Mouse (Mus musculus): ENCODE data around the gene Shank2. TPM values are rescaled to one million over a fixed set of nuclear protein-coding genes. Genes with fewer than 3 reads are reported as not detected.

Gene Shank2
- polyA plus RNA-seq, 1 experiment from 2014 or later = 0.96 TPM

DNA sequence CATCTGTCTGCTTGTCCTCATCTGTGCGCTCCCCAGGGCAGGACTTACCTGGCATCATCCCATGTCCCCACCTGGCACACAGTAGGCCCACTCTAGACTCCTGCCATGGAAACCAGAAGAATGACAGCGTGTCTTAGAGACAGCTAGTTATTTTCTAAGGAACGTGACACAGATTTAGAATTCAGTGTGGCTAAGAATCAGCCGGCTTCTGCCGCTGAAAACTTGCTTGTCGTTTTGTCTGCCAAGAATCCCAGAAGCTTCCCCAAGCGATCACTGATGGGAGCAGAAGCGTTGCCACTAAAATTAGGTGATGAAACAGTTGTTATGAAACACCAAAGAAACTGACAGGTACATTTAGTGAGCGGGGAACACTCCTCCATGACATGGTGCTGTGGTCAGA is 208.8 kb downstream of the Shank2 start:
- DNase-seq (ENCODE audit: low spot score) = no peak

DNA sequence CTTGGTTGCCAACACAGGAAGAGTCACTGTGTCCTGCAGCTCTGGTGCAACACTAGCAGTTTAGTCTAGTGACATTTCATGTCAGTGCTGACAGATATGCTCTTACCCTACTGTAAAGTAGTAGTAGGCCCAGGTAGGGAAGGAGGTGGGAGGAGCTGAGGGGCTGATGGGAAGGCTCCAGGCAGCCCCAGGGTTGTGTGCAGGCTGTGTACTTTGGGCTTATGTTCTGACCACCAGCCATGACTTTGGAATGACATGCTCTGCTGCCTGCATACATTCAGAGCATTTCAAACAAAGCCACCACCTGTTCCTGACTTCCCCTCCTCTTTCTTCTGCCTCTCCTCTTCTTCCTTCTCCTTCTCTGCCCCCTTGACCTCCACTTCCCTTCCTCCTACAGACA is 211.0 kb downstream of the Shank2 start:
- DNase-seq (ENCODE audit: low spot score) = no peak

DNA sequence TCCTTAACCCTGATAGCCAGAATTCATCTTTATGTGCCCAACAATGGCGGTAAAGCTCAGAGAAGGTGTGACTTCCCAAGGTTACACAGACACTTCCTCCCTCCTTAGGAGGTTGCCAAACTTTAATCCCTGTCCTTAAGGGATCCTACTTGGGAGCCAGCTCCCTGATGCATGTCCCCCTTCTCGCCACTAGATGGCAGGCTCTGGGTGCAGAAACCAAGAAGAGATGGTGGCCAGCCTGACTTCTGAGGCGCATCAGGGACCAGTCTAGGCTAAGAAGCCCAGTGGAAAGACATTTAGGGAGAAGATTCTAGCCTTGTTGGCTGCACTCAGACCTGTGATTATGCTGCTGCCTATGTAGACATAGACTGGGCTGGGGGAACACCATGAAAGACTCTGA is 215.5 kb downstream of the Shank2 start:
- DNase-seq (ENCODE audit: low spot score) = peak; percentile 24

DNA sequence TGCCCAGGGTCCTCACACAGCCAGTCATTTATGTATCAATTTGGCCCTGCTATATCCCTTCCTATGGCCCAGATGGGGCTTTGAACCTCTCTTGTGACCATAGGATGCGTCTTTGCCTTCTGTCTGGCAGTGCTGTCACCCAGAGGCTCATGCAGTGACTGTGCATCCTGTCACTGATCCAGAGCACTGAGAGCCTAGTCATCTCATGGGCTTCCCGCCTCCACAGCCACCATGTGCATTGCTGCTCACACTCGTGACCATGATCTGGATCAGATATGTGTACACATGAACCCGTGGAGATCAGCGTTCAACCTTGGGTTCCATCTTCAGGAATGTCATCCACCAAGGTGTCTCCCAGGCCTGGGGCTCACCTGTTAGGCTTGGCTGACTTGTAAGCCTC is 227.0 kb downstream of the Shank2 start:
- no peak for DNase-seq (ENCODE audit: low spot score)

DNA sequence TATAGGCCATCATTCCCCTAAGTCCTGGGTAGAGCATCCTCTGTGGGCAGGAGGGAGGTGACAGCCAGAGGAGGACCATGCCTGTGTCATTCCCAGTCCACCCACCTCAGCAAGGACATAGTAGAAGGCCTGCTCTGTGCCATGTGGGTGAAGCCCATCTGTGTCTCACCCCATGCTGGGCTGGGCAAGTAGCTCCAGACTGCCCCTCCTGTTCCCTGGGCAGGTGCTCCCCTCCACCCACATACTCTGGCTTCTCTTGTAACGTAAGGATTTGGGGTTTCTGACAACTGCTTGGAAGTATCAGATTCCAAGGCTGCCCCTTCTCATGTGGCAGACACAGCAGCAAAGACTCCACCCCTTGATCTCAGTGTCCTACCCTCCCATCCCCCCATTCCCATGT is 227.7 kb downstream of the Shank2 start:
- no peak for DNase-seq (ENCODE audit: low spot score)

DNA sequence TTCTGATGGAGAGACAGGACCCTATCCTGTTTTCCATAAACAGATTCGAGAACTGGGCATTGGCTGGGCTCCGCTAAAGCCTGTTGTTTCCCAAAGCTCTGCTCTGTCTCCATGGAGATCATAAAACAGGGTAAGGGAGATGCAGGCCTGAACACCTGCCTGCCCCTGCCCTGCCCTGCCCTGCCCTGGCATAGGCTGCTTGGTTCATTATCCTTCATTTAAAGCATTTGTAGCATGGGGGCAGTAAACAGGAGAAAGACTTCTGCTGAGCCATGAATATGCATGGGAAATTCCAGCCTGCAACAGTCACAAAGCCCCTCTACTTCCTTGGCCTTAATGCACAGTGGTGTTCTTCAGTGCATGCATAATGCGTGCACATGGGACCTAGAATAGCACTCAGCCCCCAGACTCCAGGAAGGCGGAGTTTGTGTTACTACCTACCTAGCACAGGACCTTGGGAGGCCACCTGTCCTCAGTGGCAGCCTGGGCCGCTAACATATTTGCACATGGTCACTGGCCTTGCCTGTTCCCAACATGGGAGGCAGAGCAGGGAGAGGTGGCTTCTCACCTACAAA is 230.5 kb downstream of the Shank2 start:
- no peak for DNase-seq (ENCODE audit: low spot score)

DNA sequence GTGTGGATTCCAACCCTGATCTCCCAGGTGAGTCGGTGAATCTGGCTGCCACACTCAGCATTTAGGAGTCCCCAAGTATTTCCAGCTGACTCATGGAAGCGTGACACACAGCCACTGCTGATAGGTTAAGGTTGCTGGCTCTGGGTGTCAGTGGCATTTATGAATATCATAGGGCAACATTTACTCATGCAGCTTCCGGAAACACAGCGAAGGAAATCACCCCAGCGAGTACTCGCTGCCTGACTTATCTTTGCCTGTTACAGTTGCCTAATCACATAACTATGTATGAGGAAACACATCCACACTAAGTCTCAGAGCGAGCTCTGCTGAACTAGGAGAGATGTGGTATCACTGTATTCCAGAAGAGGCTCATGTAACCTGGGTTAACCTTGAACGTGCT is 231.8 kb downstream of the Shank2 start:
- no peak for DNase-seq (ENCODE audit: low spot score)

DNA sequence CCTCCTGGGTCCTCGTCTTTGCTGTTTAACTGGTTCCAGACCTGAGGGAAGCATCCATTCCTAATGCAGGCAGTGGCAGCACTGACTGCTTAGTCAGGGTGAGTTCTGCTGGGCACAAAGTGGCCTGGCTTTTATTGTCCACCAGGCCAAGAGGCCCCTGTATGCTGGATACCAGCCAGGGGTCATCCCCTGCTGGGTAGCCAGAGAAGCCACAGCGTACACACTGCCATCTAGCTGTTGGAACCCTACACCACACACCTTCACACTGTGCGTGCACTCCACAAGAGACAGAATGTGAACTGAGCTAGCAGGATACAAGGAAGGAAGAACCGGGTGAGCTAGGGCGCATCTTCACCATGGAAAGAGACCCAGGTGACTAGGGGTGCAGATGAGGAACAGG is 233.1 kb downstream of the Shank2 start:
- no peak for DNase-seq (ENCODE audit: low spot score)

DNA sequence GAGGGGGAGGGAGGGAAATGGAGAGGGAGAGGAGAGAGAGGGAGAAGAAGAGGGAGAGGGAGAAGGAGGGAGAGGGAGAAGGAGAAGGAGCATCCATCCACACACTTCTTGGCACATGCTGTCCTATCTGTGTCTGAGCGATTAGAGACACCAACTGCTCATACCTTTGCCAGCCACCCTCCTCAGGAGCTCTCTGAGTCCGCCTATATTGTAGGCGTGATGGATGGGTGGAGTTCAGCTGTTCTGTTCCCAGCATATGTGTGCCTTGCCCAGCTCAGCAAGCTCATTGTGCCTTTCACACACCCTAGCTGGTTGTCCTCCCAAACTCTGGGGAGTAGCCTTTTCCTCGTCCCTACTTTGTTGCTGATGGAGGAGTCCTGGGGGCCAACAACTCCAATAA is 233.8 kb downstream of the Shank2 start:
- no peak for DNase-seq (ENCODE audit: low spot score)

DNA sequence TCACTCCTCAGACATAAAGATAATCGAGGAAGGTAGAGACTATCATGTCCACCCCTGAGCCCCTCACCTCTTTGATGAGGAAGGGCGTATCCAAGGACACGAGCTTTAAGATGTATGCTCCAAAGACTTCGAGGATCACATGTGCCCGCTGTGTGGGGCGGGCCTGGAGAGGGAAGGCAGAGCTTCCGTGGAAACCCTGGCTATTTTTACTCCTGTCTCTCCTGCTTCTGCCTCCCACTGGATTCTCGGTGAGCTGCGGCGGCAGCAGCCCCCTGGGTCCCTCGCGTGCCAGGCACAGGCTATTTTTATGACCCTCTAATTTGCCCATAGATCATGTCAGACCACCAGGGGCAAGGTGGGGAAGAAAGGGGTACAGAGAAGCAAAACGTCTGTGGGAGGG is 235.1 kb downstream of the Shank2 start:
- DNase-seq (ENCODE audit: low spot score) = no peak

DNA sequence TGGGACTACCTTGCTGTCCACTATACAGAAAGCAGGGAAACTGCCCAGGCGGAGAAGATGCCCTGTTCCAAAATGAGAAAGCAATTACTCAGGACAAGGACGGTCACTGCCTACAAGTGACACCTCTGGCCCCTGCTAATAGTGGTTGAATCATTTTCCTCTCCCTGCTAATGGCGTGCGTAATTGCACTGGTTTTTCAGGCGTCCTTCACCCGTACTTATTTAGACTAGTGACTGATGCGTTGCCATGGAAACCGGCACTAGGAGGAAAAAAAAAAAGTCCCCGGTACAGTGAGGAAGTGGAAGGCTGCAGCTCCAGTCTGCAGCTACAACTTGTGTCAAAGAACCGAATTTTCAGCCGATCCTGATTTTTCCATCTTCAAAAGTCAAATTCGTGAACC is 236.7 kb downstream of the Shank2 start:
- no peak for DNase-seq (ENCODE audit: low spot score)

DNA sequence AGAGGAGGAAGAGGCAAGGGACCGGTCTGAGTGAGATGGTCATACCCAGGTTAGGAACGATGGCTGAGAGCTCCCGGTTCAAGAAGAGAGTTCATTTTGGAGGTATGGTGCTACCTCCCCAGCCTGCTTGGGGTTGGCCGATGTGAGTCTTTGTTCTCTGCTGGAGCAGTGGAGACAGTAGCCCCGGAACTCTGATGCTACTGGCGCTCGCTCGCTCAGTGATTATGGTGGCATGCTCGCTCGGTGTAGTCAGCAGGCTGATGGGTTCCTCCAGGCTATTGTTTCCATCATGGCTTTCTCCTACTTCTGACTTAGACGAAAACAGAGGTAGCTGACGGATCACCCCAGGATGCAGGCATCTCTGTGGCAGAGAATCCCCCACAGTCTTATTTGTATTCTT is 237.3 kb downstream of the Shank2 start:
- DNase-seq (ENCODE audit: low spot score) = no peak

DNA sequence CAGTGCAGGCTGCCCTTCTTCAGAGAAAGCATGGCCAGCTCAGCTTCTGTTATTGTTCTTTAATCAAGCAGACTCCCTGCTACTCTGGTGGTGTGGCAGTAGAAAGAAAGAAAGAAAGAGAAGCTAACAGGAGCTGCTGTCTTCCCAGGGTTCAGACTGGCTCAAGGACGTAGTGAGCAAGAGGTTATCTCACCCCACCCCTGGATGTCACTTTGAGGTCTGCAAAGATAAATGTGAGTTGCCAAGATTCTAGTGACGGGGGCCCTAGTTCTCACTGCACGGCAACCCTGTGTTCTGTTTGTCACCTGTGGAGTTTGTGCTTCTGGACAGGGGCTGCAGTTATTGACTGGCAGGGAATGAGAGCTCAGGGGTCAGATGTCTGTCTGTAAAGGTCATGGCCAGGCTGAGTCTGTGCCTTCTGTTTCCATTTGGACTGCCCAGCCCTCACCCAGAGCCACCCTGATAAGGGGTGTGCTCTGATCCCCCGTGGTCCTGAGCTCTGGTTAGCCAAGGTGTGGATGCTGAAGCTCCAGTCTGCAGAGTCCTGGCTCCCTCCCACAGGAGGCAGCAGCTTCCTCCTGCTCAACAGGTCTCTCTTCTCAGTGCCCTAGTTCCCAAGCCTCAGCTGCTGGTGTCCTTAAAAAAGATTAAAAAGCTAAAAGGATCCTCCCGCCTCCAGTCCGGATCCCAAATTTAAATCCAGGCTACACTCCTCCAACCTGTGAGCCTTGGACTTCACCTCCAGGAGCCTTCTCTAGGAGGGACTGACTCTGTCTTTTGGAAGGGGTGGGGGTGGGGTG is 238.0 kb downstream of the Shank2 start:
- DNase-seq (ENCODE audit: low spot score) = no peak

DNA sequence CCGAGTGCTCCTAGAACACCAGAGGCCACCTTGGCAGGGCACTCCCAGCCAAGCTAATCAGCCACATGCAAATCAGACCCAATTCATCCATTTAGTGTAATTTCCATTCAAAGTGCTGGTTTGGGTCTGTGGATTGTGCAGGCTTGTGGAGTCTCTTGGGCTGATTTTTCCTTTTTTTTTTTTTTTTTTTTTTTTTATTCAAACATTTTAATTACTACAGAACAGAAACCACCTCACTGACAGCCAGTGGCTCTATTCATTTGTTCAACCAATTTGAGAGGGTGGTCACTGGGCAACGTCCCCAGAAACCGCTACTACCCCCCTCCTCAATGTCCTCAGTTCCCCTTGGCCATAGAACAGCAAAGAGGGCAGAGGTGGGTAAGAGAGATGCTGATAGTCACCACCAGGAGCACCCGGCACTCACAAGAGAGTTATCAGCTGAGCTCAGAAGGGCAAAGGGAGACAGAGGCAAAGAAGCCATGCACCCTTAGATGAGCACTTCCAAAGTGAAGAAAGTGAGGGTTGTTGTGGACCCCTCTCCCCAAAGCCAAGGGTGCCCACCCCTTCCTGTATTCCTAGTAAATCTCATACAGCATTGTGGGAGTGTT is 239.1 kb downstream of the Shank2 start:
- DNase-seq (ENCODE audit: low spot score) = no peak

DNA sequence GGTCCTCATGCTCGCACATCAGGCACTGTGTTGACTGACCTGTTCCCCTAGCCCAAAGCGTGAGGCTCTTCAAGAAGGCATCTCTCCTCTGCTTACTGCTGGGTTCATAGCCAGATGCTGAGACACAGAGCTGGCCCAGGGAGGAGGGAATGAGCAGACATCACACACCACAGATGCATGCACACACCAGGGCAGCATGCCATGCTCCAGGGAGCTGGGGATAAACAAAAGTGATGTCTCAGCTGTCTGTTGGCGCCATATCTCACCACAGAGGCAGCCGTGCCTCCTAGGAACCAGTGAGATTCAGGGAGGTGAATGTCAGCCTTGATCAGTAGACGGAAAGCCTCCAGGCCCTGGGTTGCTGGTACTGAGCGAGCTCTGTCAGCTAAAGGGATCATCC is 242.5 kb downstream of the Shank2 start:
- DNase-seq (ENCODE audit: low spot score) = no peak

DNA sequence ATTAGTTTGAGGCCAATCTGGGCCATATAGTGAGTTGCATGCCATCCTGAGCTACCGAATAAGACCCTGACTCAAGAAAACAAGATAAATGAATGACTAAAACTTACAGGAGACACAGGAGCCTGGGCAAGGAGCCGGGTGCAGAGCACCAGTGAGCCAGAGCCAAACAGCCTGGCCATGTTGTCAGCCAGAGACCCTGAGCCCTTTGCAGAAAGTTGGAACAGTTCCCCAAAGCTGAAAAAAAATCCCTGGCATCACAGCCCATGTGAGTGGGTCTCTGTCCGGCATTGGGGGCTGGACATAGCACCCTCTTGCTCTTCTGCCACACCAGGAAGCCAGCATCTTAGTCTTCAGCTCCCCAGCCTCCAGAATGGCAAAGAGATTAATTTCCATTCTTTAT is 244.5 kb downstream of the Shank2 start:
- DNase-seq (ENCODE audit: low spot score) = no peak

DNA sequence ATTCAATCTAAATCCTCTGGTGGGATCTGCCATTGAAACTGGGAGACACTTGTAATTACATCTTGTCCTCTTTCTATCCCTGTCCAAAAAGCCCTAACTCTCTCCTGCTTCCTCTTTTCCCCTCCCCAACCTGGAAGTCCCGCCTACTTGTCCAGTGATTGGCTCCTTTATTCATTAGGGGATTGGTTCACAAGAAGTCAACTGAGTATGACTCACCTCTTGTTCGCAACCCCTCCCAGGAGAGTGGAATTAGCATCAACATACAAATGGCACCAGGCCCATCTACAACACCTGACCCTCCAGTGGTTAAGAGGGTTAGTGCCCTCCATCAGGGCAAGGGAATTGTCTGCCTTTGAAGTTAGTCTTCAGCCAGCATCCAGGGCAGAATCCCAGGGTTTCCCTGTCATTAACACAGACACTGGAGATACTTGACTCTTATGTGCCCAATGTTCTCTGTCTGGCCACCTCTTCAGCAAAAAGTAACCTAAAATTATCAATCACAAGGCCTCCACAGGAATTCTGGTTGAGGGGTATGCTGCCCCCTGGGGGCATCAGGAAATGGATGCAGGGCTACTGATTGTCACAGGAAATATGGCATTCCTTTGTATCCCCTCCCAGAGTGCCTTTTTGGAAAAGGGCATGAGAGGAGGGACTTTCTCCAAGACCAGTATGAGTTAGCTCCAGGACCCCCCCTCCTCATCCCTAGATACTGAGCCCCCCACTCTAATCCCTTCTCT is 247.1 kb downstream of the Shank2 start:
- no peak for DNase-seq (ENCODE audit: low spot score)

DNA sequence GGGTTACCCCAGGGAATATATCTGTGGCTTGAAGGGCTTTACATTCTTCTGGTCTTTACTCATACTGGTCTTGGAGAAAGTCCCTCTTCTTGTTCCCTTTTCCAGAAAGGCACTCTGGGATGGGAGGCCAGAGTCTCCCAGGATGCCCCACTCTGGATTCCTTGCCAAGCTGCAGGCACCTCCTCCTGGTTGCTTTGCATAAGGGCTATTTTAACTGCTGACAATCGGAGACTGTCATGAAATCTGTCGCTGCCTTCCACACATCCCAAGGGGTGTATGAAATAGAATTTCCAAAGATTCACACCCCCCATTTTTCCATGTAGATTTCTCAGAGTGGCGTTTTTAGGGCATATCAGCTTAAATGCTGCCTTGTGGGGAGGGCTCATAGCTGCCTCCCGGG is 249.1 kb downstream of the Shank2 start:
- no peak for DNase-seq (ENCODE audit: low spot score)

DNA sequence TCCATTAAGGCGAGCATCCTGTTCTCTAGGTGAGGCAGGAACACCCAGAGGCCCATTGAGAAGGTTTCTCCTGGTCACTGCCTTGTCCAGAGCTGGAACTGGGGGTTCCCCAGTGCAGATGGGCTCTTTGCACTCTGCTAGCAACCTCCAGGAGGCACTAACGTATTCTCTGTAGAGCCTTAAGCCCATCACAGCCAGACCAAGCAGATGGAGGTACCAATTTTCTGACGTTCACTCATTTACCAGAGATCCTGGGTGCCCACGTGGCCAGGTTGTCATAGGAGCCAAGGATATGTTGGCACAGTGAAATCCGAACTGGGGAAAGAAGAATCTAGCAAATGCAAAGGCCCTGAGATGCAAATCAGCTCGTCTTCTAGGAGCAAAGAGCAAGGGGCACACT is 249.5 kb downstream of the Shank2 start:
- DNase-seq (ENCODE audit: low spot score) = no peak

DNA sequence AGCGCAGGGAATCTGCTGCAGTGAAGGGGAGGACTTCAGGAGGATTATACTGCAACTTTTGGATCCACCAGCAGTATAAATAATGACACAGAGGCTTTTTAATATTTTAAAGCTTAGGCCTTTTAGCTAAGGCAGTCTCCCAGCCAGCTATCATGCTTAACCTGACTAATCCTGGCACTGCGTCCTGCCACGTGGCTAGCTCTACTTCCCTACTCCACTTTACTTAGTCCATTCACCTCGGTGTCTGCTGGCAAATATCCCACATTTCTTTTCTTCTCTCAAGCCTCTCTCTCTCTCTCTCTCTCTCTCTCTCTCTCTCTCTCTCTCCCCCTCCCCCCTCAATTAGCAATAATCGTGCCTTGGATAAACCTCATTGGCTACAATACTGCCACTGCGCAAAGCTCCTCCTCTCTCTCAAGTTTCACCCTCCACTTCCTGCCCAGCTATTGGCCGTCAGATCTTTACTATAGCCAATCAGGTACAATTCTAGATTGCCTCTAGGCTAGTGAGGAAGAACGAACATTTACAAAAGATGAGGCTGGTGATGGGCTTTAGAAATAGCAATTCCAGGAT is 253.0 kb downstream of the Shank2 start:
- no peak for DNase-seq (ENCODE audit: low spot score)

DNA sequence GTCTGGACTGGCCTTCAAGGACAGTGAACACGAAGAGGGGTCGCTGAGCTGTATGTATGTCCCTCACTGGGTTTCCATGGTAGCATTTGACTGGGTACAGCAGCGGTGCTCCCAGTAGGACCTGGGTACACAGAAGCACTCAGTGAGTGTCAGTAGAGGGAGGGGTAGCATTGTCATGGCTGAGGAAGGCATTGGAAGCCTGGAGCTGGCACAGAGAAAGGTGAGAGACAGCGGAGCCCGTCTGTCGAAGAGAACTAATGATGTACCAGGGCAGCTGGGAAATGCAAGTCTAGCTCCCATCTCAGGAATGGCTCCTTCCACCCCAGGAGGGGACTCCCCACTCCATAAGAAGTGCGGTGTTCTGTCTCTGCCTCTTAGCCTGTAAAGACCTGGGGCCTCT is 256.1 kb downstream of the Shank2 start:
- no peak for DNase-seq (ENCODE audit: low spot score)

DNA sequence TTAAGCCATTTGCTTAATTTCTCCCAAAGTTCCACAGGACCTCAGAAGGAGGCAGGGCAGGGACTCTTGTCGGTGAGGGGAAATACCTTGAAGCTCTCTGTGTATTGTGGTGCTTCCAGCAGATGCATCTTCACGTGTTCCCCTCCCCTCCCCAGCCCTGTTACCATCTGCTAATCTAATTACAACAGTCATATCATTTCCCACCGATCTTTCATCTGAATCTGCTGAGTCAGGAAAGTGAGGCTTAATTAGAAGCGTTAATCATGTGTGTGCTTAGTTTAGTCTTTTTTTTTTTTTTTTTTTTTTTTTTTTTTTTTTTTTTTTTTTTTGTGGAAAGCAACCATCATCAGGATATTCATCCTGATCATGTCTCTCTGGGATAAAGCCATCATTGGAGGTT is 256.6 kb downstream of the Shank2 start:
- DNase-seq (ENCODE audit: low spot score) = no peak

Measured in thymus, postnatal 0 days (tissue).